Mouse (Mus musculus) urinary bladder, postnatal 36 days (tissue): ENCODE results near the gene Lmo1.

Source experiments
- DNase-seq, 2 experiments: peaks; one replicate each; pipeline ENCODE4 v3.0.0; 2022; ENCODE audit warnings: low spot score in 2 of 2, mixed read lengths in 1 of 2

Gene Lmo1

GRCm38 (mm10) chr7:109175670-109176625 is 941 bp upstream of the Lmo1 start:
- DNase-seq = no peak

DNA sequence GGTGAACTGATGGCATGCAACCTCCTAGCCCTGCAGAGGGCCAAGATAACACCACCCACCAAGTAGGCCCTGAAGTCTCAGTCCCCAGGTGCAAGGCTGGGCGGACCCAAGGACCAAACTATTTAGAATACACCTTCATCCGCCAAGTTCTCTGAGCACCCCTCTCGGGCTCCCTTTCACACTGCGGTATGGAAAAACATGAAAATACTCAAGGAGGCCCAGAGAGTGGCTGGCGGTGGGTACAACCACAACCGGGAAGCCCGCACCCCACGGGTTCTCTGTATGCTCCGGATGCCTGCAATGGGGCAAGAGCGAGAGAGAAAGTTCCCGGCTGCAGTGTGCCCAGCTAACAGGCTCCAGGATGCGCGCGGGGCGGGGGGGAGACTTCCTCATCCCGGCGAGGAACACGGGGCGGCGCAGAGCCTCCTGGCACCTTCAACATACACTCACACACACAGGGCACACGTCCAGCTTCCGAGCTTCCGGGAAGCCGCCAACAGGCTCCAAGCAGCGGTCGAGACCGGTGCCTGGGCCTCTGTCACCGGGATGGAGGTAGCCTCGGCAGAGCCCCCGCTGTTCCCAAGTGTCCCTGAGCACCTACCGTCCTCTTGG is 564 bp downstream of the Lmo1 start:
- DNase-seq = peak; percentile 46 to 68

GRCm38 (mm10) chr7:109171874-109172273 is 3.1 kb downstream of the Lmo1 start:
- DNase-seq = no peak

DNA sequence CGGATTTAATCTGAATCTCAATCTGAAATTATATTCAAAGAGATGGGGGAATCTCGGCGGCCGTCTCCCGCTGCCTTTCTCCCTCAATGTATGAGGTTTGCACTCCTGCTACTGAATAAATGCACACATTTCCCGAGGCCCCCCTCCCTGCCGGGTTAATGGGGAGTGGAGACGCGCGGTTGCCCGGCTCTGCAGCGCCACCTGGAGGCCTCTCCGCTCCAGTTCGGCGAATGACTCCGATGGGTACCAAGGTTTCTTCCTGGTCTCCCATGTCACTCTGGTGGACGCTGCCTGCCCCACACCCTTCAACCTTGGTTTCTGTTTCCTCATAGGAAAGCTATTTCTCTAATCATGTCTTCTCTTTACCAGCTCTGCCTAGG is 4.6 kb downstream of the Lmo1 start:
- peak; percentile 86 for DNase-seq

- no peak for DNase-seq
Observed at GRCm38 (mm10) chr7:109169505-109170440, 5.2 kb downstream of the Lmo1 start.

DNA sequence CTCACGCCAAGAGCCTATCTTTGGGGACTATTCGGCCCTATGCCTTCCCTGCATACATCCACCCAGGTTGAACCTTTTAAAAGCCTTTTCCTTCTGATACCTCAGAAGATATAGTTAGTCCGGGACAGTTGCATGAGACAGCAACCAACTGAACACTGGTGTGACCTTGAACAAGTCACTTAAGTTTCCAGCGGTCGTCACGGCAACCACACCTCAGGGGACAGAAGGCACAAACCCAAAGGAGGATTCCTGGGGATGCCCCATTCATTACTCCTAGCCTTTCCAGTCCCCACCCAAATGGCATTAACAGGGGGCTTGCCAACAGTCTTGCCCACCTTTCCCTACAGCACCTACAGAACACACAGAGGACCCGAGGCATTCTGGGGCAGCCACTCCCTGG is 6.3 kb downstream of the Lmo1 start:
- DNase-seq = no peak

- no peak for DNase-seq
Observed at GRCm38 (mm10) chr7:109165931-109166585, 8.9 kb downstream of the Lmo1 start.

DNA sequence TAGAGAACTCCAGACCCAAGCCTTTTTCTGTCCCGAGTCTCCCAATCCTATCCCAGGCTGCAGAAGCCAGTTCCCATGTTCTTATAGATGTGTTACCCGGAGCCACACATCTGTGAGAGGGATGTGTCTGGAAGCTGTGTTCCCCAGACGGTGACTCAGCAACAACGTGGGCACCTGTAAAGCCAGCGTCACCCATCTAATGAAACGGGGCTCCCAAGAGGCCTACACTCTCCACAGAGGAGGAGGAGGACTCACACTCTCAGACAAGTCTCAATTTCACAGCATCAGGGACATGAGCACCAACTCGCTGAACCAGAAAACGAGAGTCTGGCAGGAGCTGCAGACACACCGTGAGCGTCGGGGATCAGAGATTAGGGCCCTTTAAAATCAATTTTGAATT is 20.7 kb downstream of the Lmo1 start:
- no peak for DNase-seq

DNA sequence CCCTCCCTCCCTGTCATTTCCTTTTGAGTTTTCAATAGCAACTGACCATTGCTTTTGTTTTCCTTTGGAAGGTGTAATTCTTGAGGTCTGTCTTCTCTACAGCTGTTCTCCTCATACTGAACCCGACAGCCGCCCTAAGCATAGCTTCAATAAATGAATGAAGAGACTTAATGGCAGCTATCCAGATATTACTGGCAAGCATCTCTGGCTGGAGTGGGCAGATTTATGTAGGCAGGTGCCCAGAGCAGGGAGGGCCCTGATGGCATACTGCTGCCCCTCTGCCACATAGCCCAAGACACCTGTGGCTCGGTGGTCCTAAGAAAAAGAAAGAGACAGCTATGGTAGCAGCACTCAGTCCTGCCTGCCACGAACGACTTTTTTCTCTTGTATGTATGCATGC is 21.5 kb downstream of the Lmo1 start:
- DNase-seq = no peak

GRCm38 (mm10) chr7:109151088-109151487 is 23.9 kb downstream of the Lmo1 start:
- DNase-seq = no peak

DNA sequence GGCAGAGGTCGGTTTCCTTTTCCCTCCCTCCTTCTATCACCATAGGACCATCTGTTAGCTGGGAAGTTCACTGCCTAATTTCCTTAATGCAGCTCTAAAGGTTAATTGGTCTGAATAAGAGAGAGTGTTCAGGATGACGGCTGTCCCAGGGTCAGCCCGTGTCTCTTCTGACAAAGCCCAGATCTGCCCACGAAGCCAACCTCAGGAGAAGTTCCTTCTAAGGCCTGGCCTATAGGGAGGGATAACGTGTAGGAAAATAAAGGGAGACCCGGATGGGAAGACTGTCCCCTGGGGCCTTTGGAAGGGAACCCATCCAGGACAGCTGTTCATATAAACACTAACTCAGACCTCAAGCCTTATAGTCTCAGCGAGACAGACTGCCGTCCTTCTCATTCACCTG is 29.8 kb downstream of the Lmo1 start:
- no peak for DNase-seq

DNA sequence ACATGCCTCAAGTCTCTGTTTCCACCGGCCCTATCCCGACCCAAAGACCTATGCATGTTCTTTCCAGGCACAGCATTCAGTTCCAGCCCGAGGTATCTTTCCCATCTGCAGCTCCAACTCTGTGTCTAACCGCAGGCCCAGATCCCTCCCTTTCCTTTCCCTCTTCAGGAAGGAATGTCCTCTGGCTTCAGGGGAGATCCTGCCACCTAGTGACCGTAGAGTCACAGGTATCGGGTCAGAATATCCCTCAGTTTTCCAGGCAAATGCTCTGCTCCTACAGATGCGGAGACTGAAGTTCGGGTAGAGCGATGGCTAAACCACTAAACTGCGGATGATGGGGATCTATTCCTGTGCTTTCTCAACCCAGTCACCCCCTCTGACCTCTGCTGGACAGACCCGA is 30.3 kb downstream of the Lmo1 start:
- DNase-seq = no peak

DNA sequence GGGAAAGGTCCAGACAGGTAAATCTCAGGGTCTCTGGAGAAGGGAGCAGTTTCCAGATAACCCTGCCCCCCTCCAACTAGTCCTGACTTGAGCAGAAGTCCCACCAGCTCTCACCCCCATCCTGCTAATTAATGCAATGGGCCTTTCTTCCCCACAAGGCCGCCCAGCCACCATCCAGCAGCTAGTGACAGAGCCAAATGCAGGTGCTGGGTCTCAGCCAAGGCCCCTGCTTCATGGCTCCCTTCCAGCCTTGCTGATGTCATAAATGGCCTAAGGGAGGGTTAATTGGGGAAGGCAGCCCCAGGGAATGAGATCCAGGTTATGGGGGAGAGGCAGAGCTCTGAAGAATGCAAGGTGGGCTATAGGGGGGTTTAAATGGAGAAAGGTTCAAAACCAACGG is 32.4 kb downstream of the Lmo1 start:
- DNase-seq = no peak

GRCm38 (mm10) chr7:109141753-109142152 is 33.3 kb downstream of the Lmo1 start:
- no peak for DNase-seq

GRCm38 (mm10) chr7:109141054-109141453 is 34.0 kb downstream of the Lmo1 start:
- no peak for DNase-seq

DNA sequence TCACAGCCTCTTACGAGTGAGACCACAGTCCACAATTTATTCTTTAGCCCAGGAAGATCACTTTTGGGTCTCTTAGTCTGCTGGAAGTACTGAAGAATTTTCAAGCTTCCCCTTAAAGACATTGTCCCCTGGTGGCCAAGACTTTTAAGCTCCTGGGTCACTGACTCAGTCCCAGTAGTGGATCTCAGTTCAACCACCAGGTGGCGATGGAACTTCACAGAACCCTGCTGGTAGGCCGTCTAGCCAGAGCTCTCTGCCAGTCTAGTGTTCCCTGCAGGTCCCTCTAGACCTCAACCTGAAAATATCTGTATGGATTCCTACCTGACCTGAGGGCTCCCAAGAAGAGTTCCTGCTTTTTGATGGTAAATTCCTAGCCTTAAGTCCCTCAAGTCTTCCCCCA is 35.6 kb downstream of the Lmo1 start:
- DNase-seq = peak; percentile 82 to 87

- no peak for DNase-seq
Observed at GRCm38 (mm10) chr7:109137441-109137840, 37.6 kb downstream of the Lmo1 start.

DNA sequence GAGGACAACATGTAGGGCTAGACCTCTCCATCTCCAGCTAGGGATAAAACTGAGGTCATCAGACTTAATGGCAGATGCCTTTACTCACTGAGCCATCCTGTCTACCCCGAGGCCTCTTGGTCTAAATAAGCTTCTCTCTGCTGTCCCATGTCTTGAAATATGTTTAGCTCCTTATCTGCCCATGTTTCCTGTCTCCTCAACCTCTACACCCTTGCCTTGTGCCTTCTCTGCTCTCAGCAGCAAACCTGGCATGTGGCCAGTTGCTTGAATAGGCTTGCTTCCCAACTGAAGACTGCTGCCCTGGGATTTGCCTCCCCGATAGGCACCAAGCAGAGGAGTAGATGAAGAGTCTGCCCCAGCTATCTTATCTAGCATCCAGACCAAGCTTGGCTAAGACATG is 43.4 kb downstream of the Lmo1 start:
- no peak for DNase-seq

- no peak for DNase-seq
Observed at GRCm38 (mm10) chr7:109129946-109130686, 44.9 kb downstream of the Lmo1 start.

GRCm38 (mm10) chr7:109129442-109129841 is 45.6 kb downstream of the Lmo1 start:
- DNase-seq = no peak

- DNase-seq = no peak
Observed at GRCm38 (mm10) chr7:109115929-109116328, 59.1 kb downstream of the Lmo1 start.
